Mouse (Mus musculus) olfactory bulb, adult 2 months (tissue): ENCODE measurements around the gene Lama5. TPM values are rescaled to one million over a fixed set of nuclear protein-coding genes. Genes with fewer than 3 reads are reported as not detected.
"Not testable (repeated sequence)": the region's sequence is repeated elsewhere in the genome, so short reads cannot be mapped to it uniquely, and the experiment has no call there.

Experiments used
- H3K27ac ChIP-seq: fragments of 200-500 bp; 2 replicates; pipeline ENCODE4 v1.5.1; 2012; ENCODE audit warnings: low read depth, low read length; ENCODE audit not compliant: insufficient read depth
- H3K4me1 ChIP-seq: fragments of 200-500 bp; 2 replicates; pipeline ENCODE4 v1.6.1; 2012; ENCODE audit warnings: low read length; ENCODE audit not compliant: control insufficient read depth, insufficient read depth
- H3K4me3 ChIP-seq: fragments of 200-500 bp; 2 replicates; pipeline ENCODE4 v1.5.1; 2012; ENCODE audit warnings: mild to moderate bottlenecking, low read depth, low read length, moderate library complexity; ENCODE audit not compliant: insufficient read depth
- CTCF ChIP-seq: fragments of 200-500 bp; IDR thresholded peaks from 2 replicates; pipeline ENCODE4 v1.5.1; 2012; ENCODE audit warnings: low read depth, mild to moderate bottlenecking, low read length, moderate library complexity; ENCODE audit not compliant: insufficient read depth
- POLR2A ChIP-seq: fragments of 200-500 bp; IDR thresholded peaks from 2 replicates; pipeline ENCODE4 v1.6.1; 2012; ENCODE audit warnings: mild to moderate bottlenecking, low read depth, low read length, moderate library complexity; ENCODE audit not compliant: insufficient read depth
- WGBS: fragments of 180-500 bp; shearing (Covaris S2); methylation state at CpG from one replicate; pipeline ENCODE4 v1.1.7; 2018; 5-methylcytosine and 5-hydroxymethylcytosine counted together
- polyA plus RNA-seq: library from polyadenylated mRNA; stranded (reverse); fragments of >200 nt; gene quantifications from 2 replicates; pipeline ENCODE4 v1.2.4, GENCODE M21; 2012; ENCODE audit warnings: low replicate concordance; ENCODE audit not compliant: missing spikeins, insufficient read depth, insufficient read length

Gene Lama5
- polyA plus RNA-seq, 1 experiment: not detected

DNA sequence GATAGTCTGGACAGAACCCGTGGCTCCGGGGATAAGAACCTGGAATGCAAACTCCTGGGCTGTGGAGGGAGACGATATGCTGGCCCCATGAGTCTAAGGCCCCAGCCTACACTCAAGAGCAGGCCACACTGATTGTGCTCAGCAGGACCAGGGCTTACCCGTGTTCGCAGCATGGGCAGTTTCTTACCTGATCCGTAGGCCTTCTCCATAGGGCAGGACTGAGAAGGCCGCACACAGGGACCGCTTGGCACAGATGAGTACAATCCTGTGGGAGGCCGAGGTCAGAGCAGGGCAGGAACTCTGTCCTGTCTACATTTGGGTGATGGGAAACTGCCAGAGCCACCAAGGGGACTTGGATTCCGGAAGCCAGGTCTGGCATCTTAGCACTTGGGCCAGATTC is 37.2 kb upstream of the Lama5 start:
- Histone ChIP-seq H3K4me3 (no peak overlapping the region), H3K27ac (no peak overlapping the region), H3K4me1 (no peaks in the 10 kb centered on the region)
- 88% methylated on average over 10 of the region's 10 CpGs for WGBS
- no peak for TF ChIP-seq POLR2A
- TF ChIP-seq CTCF: no peak

DNA sequence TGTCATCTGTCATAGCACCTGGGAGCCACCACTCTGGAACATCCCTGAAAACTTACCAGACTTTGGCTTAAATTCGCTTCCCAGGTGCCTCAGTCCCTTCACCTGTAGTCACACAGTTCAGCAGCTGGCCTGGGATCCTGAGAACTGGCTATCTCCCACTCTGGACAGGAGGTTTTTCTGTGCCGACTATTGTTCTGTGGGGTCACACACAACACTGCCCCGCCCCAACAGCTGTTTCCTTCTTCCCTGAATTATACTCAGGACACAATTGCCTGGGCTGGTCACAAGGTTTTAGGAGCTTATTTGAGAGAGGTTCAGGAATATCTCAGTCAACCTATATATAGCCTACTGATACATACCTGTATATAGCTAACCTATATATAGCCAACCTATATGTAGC is 36.8 kb upstream of the Lama5 start:
- Histone ChIP-seq H3K4me1 (no peaks in the 10 kb centered on the region), H3K4me3 (no peak overlapping the region), H3K27ac (no peak overlapping the region)
- WGBS: 73% methylated on average over 3 of the region's 3 CpGs
- TF ChIP-seq POLR2A (no peak), CTCF (no peak)

DNA sequence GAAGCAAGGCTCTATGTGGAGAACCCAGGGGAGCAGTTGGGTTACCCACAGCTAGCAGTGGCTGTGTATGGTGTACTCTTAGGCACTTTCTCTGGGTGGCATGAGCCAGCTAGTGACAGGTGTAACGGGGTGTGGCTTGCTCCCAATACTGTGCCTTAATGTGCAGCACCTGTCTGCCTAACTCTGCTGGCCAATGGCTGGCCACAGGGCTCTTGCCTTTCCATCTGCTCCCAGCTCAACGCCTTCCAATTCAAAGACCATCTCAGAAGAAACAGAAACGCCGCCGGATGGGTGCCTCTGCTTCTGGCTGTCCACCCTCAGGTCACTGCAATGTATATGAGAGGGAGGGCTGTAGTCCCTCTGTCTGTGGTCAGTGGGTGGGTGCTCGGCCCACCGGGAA is 36.2 kb upstream of the Lama5 start:
- H3K4me1 ChIP-seq: no peaks in the 10 kb centered on the region
- TF ChIP-seq POLR2A: no peak
- no peak for TF ChIP-seq CTCF
- no peak overlapping the region for H3K27ac ChIP-seq
- no peak overlapping the region for H3K4me3 ChIP-seq
- WGBS: 89% methylated on average over 7 of the region's 7 CpGs

DNA sequence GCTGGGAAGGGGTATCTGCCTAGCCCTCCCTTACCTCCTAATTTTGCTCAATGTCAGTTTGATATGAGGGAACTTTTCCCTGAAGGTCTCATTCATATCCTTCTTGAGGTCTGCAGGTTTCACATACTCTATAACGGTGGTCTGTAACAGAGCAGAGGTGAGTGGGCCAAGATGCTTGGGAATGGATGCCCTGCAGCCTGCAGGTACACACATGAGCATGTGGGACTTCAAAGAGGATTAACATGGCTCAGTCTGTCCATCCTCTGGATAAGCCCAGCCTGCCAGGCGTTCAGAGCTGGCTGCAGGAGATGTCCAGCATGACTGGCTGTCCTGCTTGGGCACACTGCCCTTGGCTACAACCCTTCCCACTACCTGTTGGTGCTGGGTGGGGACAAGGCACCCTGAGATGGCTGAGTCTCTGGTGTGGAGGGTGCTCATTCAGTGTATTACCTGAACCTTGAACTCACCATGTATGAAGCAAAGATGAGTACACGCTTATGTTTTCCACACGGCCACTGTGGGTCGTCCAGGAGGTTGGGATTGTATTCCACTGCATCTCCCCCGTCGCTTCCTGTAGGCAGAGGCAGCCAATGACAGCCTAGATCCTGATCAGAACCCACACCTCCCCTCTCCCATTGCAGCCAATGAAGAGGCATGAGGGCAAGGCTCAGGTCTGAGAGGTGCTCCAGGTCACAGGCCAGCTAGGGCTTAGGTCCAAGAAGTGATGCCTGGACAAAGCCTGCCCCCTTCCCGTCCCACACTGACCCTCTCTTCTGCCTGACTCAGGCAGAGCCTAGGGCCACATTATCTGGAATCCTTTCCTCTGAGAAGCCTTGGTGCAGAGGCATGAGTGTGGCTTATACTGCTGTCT is 35.2 kb upstream of the Lama5 start:
- TF ChIP-seq CTCF: no peak
- TF ChIP-seq POLR2A: no peak
- peaks cover 6% of the 10 kb centered on the region; the same call in 1 of the 2 replicates for H3K4me1 ChIP-seq
- no peak overlapping the region for H3K4me3 ChIP-seq
- H3K27ac ChIP-seq: no peak overlapping the region
- WGBS: 51% methylated on average over 8 of the region's 8 CpGs

DNA sequence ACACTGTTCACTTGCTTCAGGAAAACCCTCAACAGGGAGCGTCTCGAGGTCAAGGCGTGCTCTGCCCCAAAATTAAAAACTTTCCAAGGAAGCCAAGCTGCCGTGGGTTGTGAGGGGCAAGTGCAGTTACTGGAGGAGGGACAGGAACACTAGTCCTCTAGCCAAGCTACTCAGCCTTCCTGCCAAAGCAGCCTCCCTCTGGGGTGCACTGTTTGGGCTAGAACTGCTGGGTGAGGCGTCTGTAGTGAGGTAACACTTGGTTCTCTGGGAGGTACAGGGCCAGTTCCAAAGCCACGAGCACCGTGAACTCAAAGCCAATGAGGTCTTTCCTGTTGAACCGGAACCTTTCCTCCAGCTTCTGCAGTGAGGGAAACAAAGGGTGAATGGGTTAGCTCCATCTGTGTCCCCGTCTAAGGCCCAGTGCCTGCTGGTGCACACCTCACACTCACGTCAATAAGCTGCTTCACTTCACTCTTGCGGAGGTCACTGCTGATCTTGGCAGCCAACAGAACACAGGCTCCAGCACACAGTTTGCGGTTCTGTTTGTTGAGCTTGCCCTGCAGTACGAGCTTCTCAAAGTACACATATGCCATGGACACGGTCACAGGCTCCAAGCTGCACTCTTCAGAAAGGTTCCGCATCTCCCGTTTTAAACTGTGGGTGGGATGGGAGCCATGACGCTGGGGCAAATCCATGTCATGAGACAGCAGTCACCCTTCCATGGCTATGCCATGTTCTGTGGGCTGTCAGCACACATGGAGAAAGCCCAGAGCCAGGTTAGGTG is 34.4 kb upstream of the Lama5 start:
- H3K4me1 ChIP-seq, H3K27ac ChIP-seq, H3K4me3 ChIP-seq: not testable (repeated sequence)
- 63% methylated on average over 17 of the region's 17 CpGs for WGBS

DNA sequence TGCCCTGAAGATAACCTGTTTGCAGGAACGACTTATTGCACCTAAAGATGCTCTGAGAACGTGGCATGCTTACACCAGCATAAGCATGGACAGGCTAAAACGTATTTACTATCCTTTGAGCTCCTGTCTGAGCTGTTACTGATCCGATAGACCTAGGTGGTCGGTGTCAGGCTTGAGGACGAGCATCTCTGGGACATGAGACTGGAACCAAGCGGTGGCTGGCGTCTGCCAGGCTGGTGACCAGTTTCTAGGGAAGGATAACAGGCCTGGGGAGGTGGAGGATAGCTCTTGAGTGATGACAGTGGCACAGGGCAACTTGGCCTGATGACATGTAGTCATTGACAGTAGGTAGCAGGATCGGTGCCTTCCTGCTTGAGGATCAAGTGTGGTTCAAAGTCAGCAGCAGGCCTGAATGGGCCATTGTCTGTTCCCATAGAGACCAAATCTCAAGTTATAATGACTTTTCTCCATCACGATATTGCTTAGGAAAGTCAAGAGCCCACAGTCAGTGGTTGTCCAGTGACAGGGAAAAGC is 33.4 kb upstream of the Lama5 start:
- H3K4me3 ChIP-seq, H3K27ac ChIP-seq, H3K4me1 ChIP-seq: not testable (repeated sequence)
- 76% methylated on average over 10 of the region's 10 CpGs for WGBS

DNA sequence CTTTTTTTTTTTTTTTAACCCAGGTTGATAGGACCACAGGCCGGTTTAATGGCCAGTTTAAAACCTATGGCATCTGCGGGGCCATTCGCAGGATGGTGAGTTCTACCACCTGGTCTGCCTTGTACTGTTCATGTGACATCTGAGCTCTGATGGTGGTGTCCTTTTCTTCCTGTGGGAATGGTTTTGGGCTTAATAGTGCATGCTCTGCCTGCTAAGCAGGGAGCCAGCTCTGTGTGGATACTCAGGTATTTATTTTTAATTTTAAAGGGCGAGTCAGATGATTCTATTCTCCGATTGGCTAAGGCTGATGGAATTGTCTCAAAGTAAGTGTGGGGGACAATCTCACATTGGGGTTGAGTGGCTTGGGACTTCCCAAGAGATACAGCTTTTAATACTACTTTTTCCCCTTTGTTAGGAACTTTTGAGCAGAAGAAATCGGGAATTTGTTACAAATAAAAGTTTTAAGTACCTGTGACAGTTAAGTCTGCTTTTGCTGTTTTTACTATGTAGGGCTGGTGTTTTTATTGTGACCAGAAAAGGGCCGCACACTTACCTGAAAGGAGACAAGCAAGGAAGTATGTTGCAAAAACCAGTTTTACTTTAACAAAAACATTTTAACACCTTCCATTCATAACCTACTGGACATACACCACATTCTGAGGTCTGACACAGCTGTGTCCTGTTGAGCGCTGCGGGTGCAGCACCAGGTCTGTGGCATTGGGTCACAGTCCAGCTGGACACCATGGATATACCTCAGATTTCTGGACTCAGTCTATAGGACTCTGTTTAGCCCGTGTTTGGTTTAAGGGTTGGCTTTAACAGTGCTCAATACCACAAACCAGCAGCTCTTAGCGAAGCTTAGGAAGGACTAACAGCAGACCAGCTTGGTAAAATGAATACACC is 32.6 kb upstream of the Lama5 start:
- Histone ChIP-seq H3K4me3 (peak overlapping the region; percentile 69), H3K27ac (no peak overlapping the region), H3K4me1 (peaks cover 6% of the 10 kb centered on the region; the same call in 1 of the 2 replicates)
- WGBS: 50% methylated on average over 11 of the region's 11 CpGs
- TF ChIP-seq POLR2A (no peak), CTCF (no peak)

DNA sequence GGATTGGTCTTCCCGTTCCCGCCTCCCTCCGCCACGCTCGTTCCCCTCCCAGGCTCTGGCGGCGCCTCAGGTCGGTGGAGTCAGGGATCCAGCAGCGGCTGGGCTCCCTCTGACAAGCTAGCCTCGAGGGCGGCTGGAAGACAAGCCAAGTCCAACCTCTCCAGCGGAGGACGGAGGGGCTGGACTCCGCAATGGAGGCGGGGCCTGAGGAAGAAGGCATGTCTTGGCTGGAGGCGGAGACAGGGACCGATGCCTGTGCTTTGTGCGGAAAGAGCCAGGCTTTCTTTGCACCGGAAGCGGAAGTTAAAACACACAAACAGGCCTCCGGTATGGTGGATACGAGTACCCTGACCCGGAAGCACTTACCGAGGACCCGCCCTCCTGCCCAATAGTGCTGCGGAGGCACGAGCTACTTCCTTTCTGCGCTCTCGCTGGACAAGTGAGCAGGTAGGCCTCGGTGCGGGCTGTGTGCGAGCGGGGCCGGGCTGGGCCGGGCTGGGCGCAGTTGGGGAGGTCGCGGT is 31.4 kb upstream of the Lama5 start, which contains the start of gene Rps21:
Gene Rps21 (plus strand): TSS at position 377 of the 521 bp plus-strand sequence.
- WGBS: under 1% methylated on average over 38 of the region's 38 CpGs

More for the DNA sequence above, 31.4 kb upstream of the Lama5 start, which contains the start of gene Rps21:
- TF ChIP-seq POLR2A (peak; percentile 59; the same call in 1 of the 2 replicates), CTCF (no peak)
- Histone ChIP-seq H3K4me1 (peaks cover 6% of the 10 kb centered on the region; the same call in 1 of the 2 replicates), H3K27ac (peak within 1 kb of the TSS; percentile 40), H3K4me3 (peak within 1 kb of the TSS; percentile 69)
